Mouse (Mus musculus) hindbrain, embryonic 16.5 days (tissue): ENCODE results near the gene Cul5. TPM values are rescaled to one million over a fixed set of nuclear protein-coding genes. Genes with fewer than 3 reads are reported as not detected.

ENCODE experiments used
- ATAC-seq: fragments of 200-750 bp; cut with Nextera tagmentation; 2 replicates; pipeline ENCODE4 v1.8.0; 2017; ENCODE audit warnings: moderate TSS enrichment, moderate library complexity
- H3K27ac ChIP-seq: fragments of 300-500 bp; sonication (generic); 2 replicates; pipeline ENCODE4 v1.5.1; 2014; ENCODE audit warnings: low read depth, mild to moderate bottlenecking, control low read depth, low read length, moderate library complexity
- H3K27me3 ChIP-seq: fragments of 300-500 bp; sonication (generic); replicated peaks from 2 replicates; pipeline ENCODE4 v1.6.1; 2014; ENCODE audit warnings: low read length; ENCODE audit not compliant: control insufficient read depth, insufficient read depth
- H3K36me3 ChIP-seq: fragments of 300-500 bp; sonication (generic); 2 replicates; pipeline ENCODE4 v1.6.1; 2014; ENCODE audit warnings: mild to moderate bottlenecking, low read length, moderate library complexity, mixed read lengths; ENCODE audit not compliant: control insufficient read depth, insufficient read depth
- H3K4me1 ChIP-seq: fragments of 300-500 bp; sonication (generic); 2 replicates; pipeline ENCODE4 v1.6.1; 2014; ENCODE audit warnings: low read depth, low read length; ENCODE audit not compliant: control insufficient read depth, insufficient read depth
- H3K4me2 ChIP-seq: fragments of 300-500 bp; sonication (generic); 2 replicates; pipeline ENCODE4 v1.6.1; 2014; ENCODE audit warnings: mild to moderate bottlenecking, low read length, control low read depth, moderate library complexity
- H3K4me3 ChIP-seq: fragments of 300-500 bp; sonication (generic); 2 replicates; pipeline ENCODE4 v1.5.1; 2014; ENCODE audit warnings: mild to moderate bottlenecking, low read length, control low read depth, moderate library complexity
- H3K9ac ChIP-seq: fragments of 300-500 bp; sonication (generic); 2 replicates; pipeline ENCODE4 v1.6.1; 2014; ENCODE audit warnings: low read depth, mild to moderate bottlenecking, control low read depth, low read length, moderate library complexity
- H3K9me3 ChIP-seq: fragments of 300-500 bp; sonication (generic); 2 replicates; pipeline ENCODE4 v1.6.1; 2014; ENCODE audit warnings: mild to moderate bottlenecking, low read length, moderate library complexity; ENCODE audit not compliant: control insufficient read depth
- WGBS: fragments of 180-500 bp; shearing (Covaris S2); extraction: QIAGEN DNeasy Blood & Tissue Kit; methylation state at CpG from one replicate; pipeline ENCODE4 v1.1.7; 2014; 5-methylcytosine and 5-hydroxymethylcytosine counted together
- polyA plus RNA-seq: library from polyadenylated mRNA; unstranded; fragments of >200 nt; fragmentation: Nextera tagmentation; extraction: Ambion mirVana; gene quantifications from 2 replicates; pipeline ENCODE4 v1.2.1, GENCODE M21; 2015

The Cul5 gene
- polyA plus RNA-seq, 1 experiment from 2014 or later = 35.9 TPM

- H3K4me3 ChIP-seq = no peak overlapping the region
- ATAC-seq = no peak
Observed at GRCm38 (mm10) chr9:53596971-53597600, 72.7 kb downstream of the Cul5 start.

GRCm38 (mm10) chr9:53594764-53595163 lies 75.0 kb downstream of the Cul5 start:
- Histone ChIP-seq H3K36me3 (peaks cover 19% of the 10 kb centered on the region), H3K9ac (no peak overlapping the region), H3K4me3 (no peak overlapping the region), H3K4me2 (no peak overlapping the region), H3K27ac (no peak overlapping the region), H3K9me3 (no peaks in the 10 kb centered on the region), H3K27me3 (no peaks in the 10 kb centered on the region), H3K4me1 (no peaks in the 10 kb centered on the region)
- WGBS = 4% methylated on average over 3 of the region's 3 CpGs
- ATAC-seq = no peak

More at GRCm38 (mm10) chr9:53596971-53597600, 72.7 kb downstream of the Cul5 start:
- Histone ChIP-seq H3K9me3 (no peaks in the 10 kb centered on the region), H3K4me2 (no peak overlapping the region), H3K27me3 (no peaks in the 10 kb centered on the region), H3K4me1 (no peaks in the 10 kb centered on the region), H3K27ac (no peak overlapping the region), H3K9ac (no peak overlapping the region), H3K36me3 (peaks cover 17% of the 10 kb centered on the region)
- 93% methylated on average over 4 of the region's 4 CpGs for WGBS

GRCm38 (mm10) chr9:53581870-53582269 lies 87.9 kb downstream of the Cul5 start:
- H3K27me3 ChIP-seq = no peaks in the 10 kb centered on the region
- peaks cover 40% of the 10 kb centered on the region for H3K36me3 ChIP-seq
- no peak overlapping the region for H3K27ac ChIP-seq
- no peak for ATAC-seq
- 66% methylated on average over 4 of the region's 4 CpGs for WGBS
- no peak overlapping the region for H3K4me3 ChIP-seq
- no peaks in the 10 kb centered on the region for H3K9me3 ChIP-seq
- no peaks in the 10 kb centered on the region for H3K4me1 ChIP-seq
- H3K9ac ChIP-seq = no peak overlapping the region
- H3K4me2 ChIP-seq = no peak overlapping the region

- Histone ChIP-seq H3K36me3 (peaks cover 20% of the 10 kb centered on the region), H3K4me2 (no peak overlapping the region), H3K9ac (no peak overlapping the region), H3K4me1 (no peaks in the 10 kb centered on the region), H3K27me3 (no peaks in the 10 kb centered on the region), H3K9me3 (no peaks in the 10 kb centered on the region), H3K4me3 (no peak overlapping the region), H3K27ac (no peak overlapping the region)
- 86% methylated on average over 5 of the region's 5 CpGs for WGBS
- no peak for ATAC-seq
Observed at GRCm38 (mm10) chr9:53575721-53576120, 94.1 kb downstream of the Cul5 start.

- H3K27ac ChIP-seq = no peak overlapping the region
- H3K27me3 ChIP-seq = no peaks in the 10 kb centered on the region
- no peaks in the 10 kb centered on the region for H3K4me1 ChIP-seq
- H3K9me3 ChIP-seq = no peaks in the 10 kb centered on the region
- WGBS = 96% methylated on average over 7 of the region's 7 CpGs
- no peak overlapping the region for H3K9ac ChIP-seq
- H3K4me2 ChIP-seq = no peak overlapping the region
- no peak for ATAC-seq
- no peak overlapping the region for H3K4me3 ChIP-seq
- H3K36me3 ChIP-seq = peaks cover 25% of the 10 kb centered on the region
Observed at GRCm38 (mm10) chr9:53572516-53573307, 97.1 kb downstream of the Cul5 start.

GRCm38 (mm10) chr9:53570662-53571061 lies 99.2 kb downstream of the Cul5 start:
- H3K4me1 ChIP-seq = no peaks in the 10 kb centered on the region
- H3K27me3 ChIP-seq = no peaks in the 10 kb centered on the region
- no peaks in the 10 kb centered on the region for H3K9me3 ChIP-seq
- H3K9ac ChIP-seq = no peak overlapping the region
- H3K4me3 ChIP-seq = no peak overlapping the region
- no peak for ATAC-seq
- H3K4me2 ChIP-seq = no peak overlapping the region
- H3K36me3 ChIP-seq = peaks cover 28% of the 10 kb centered on the region
- 79% methylated on average over 6 of the region's 6 CpGs for WGBS
- no peak overlapping the region for H3K27ac ChIP-seq

Other genes with a start within 250 kb of the Cul5 start
- 6.1 and 6.8 TPM in 2 replicates for gene Atm, start 133.3 kb downstream of the Cul5 start, polyA plus RNA-seq
- 9.5 and 11.4 TPM in 2 replicates for gene Npat, start 133.0 kb downstream of the Cul5 start, polyA plus RNA-seq
- 179 and 204 TPM in 2 replicates for gene Acat1, start 59.6 kb downstream of the Cul5 start, polyA plus RNA-seq
- 3.7 and 3.8 TPM in 2 replicates for gene Rab39, start 36.2 kb upstream of the Cul5 start, polyA plus RNA-seq
- 20.4 and 23.5 TPM in 2 replicates for gene Slc35f2, start 101.5 kb upstream of the Cul5 start, polyA plus RNA-seq
- gene Sln, start 180.2 kb upstream of the Cul5 start, polyA plus RNA-seq = 0.19 and 8.8 TPM in 2 replicates